Mouse (Mus musculus): ENCODE measurements around the gene Efna4. TPM values are rescaled to one million over a fixed set of nuclear protein-coding genes. Genes with fewer than 3 reads are reported as not detected.

Gene Efna4
- polyA plus RNA-seq (2015; fragmentation: Nextera tagmentation; extraction: Ambion mirVana), result 14.1 and 16.7 TPM in 2 replicates

GRCm38 (mm10) chr3:89337721-89338578, at the start of gene Efna4:
TSS of gene Efna4 (minus strand) at chr3:89338028.
- Histone ChIP-seq H3K36me3 (ENCODE audit: control insufficient read depth, insufficient read depth) (no peaks in the 10 kb centered on the region), H3K4me1 (replicated peaks; ENCODE audit: control insufficient read depth, insufficient read depth, low read length) (peaks cover 54% of the 10 kb centered on the region)

GRCm38 (mm10) chr3:89386438-89387420, 48.9 kb upstream of the Efna4 start:
- H3K27me3 ChIP-seq (replicated peaks; ENCODE audit: control insufficient read depth, insufficient read depth, low read length), result no peaks in the 10 kb centered on the region
- H3K4me2 ChIP-seq (ENCODE audit: low read length), result no peak overlapping the region
- H3K27ac ChIP-seq (ENCODE audit: low read length), result no peak overlapping the region
- H3K9me3 ChIP-seq (ENCODE audit: control insufficient read depth, low read length), result no peaks in the 10 kb centered on the region
- no peak overlapping the region for H3K9ac ChIP-seq (replicated peaks; ENCODE audit: low read depth, low read length)
- WGBS, result 59% methylated on average over 17 of the region's 17 CpGs
- H3K36me3 ChIP-seq (ENCODE audit: control insufficient read depth, insufficient read depth), result no peaks in the 10 kb centered on the region
- H3K4me1 ChIP-seq (replicated peaks; ENCODE audit: control insufficient read depth, insufficient read depth, low read length), result peaks cover 18% of the 10 kb centered on the region
- no peak for ATAC-seq
- H3K4me3 ChIP-seq (replicated peaks; ENCODE audit: low read length), result no peak overlapping the region

More at GRCm38 (mm10) chr3:89337721-89338578, at the start of gene Efna4:
- Histone ChIP-seq H3K9me3 (ENCODE audit: control insufficient read depth, low read length) (no peaks in the 10 kb centered on the region), H3K9ac (replicated peaks; ENCODE audit: low read depth, low read length) (peak within 1 kb of the TSS; percentile 86), H3K27me3 (replicated peaks; ENCODE audit: control insufficient read depth, insufficient read depth, low read length) (no peaks in the 10 kb centered on the region), H3K4me3 (replicated peaks; ENCODE audit: low read length) (peak within 1 kb of the TSS; percentile 84), H3K4me2 (ENCODE audit: low read length) (peak within 1 kb of the TSS; percentile 75), H3K27ac (ENCODE audit: low read length) (peak within 1 kb of the TSS; percentile 83)
- peak; percentile 73 for ATAC-seq
- under 1% methylated on average over 44 of the region's 44 CpGs for WGBS

GRCm38 (mm10) chr3:89385451-89385850, 47.6 kb upstream of the Efna4 start:
- no peak overlapping the region for H3K9ac ChIP-seq (replicated peaks; ENCODE audit: low read depth, low read length)
- 41% methylated on average over 8 of the region's 11 CpGs for WGBS
- peaks cover 6% of the 10 kb centered on the region for H3K4me1 ChIP-seq (replicated peaks; ENCODE audit: control insufficient read depth, insufficient read depth, low read length)

GRCm38 (mm10) chr3:89384331-89385076, 46.7 kb upstream of the Efna4 start:
- H3K27ac ChIP-seq (ENCODE audit: low read length), result no peak overlapping the region
- H3K4me1 ChIP-seq (replicated peaks; ENCODE audit: control insufficient read depth, insufficient read depth, low read length), result peaks cover 6% of the 10 kb centered on the region
- H3K4me2 ChIP-seq (ENCODE audit: low read length), result no peak overlapping the region
- WGBS, result 53% methylated on average over 12 of the region's 12 CpGs
- H3K9me3 ChIP-seq (ENCODE audit: control insufficient read depth, low read length), result no peaks in the 10 kb centered on the region
- H3K36me3 ChIP-seq (ENCODE audit: control insufficient read depth, insufficient read depth), result no peaks in the 10 kb centered on the region
- H3K4me3 ChIP-seq (replicated peaks; ENCODE audit: low read length), result no peak overlapping the region
- no peak overlapping the region for H3K9ac ChIP-seq (replicated peaks; ENCODE audit: low read depth, low read length)
- H3K27me3 ChIP-seq (replicated peaks; ENCODE audit: control insufficient read depth, insufficient read depth, low read length), result no peaks in the 10 kb centered on the region
- ATAC-seq, result no peak

More at GRCm38 (mm10) chr3:89385451-89385850, 47.6 kb upstream of the Efna4 start:
- Histone ChIP-seq H3K36me3 (ENCODE audit: control insufficient read depth, insufficient read depth) (no peaks in the 10 kb centered on the region), H3K27me3 (replicated peaks; ENCODE audit: control insufficient read depth, insufficient read depth, low read length) (no peaks in the 10 kb centered on the region), H3K9me3 (ENCODE audit: control insufficient read depth, low read length) (no peaks in the 10 kb centered on the region), H3K4me2 (ENCODE audit: low read length) (no peak overlapping the region), H3K27ac (ENCODE audit: low read length) (no peak overlapping the region), H3K4me3 (replicated peaks; ENCODE audit: low read length) (no peak overlapping the region)
- ATAC-seq, result no peak

- WGBS, result 90% methylated on average over 5 of the region's 5 CpGs
- H3K9me3 ChIP-seq (ENCODE audit: control insufficient read depth, low read length), result no peaks in the 10 kb centered on the region
- no peak overlapping the region for H3K4me3 ChIP-seq (replicated peaks; ENCODE audit: low read length)
- H3K4me2 ChIP-seq (ENCODE audit: low read length), result no peak overlapping the region
- no peak overlapping the region for H3K9ac ChIP-seq (replicated peaks; ENCODE audit: low read depth, low read length)
- no peak overlapping the region for H3K27ac ChIP-seq (ENCODE audit: low read length)
- H3K27me3 ChIP-seq (replicated peaks; ENCODE audit: control insufficient read depth, insufficient read depth, low read length), result no peaks in the 10 kb centered on the region
- ATAC-seq, result no peak
- H3K4me1 ChIP-seq (replicated peaks; ENCODE audit: control insufficient read depth, insufficient read depth, low read length), result peaks cover 9% of the 10 kb centered on the region
- no peaks in the 10 kb centered on the region for H3K36me3 ChIP-seq (ENCODE audit: control insufficient read depth, insufficient read depth)
Observed at GRCm38 (mm10) chr3:89383651-89384255, 45.9 kb upstream of the Efna4 start.

GRCm38 (mm10) chr3:89382950-89383349, 45.1 kb upstream of the Efna4 start:
- ATAC-seq, result no peak
- H3K4me2 ChIP-seq (ENCODE audit: low read length), result no peak overlapping the region
- H3K9ac ChIP-seq (replicated peaks; ENCODE audit: low read depth, low read length), result no peak overlapping the region
- WGBS, result 83% methylated on average over 5 of the region's 5 CpGs
- peaks cover 11% of the 10 kb centered on the region for H3K4me1 ChIP-seq (replicated peaks; ENCODE audit: control insufficient read depth, insufficient read depth, low read length)
- H3K9me3 ChIP-seq (ENCODE audit: control insufficient read depth, low read length), result no peaks in the 10 kb centered on the region
- H3K27me3 ChIP-seq (replicated peaks; ENCODE audit: control insufficient read depth, insufficient read depth, low read length), result no peaks in the 10 kb centered on the region
- H3K36me3 ChIP-seq (ENCODE audit: control insufficient read depth, insufficient read depth), result no peaks in the 10 kb centered on the region
- no peak overlapping the region for H3K27ac ChIP-seq (ENCODE audit: low read length)
- no peak overlapping the region for H3K4me3 ChIP-seq (replicated peaks; ENCODE audit: low read length)

- H3K4me2 ChIP-seq (ENCODE audit: low read length), result no peak overlapping the region
- H3K27me3 ChIP-seq (replicated peaks; ENCODE audit: control insufficient read depth, insufficient read depth, low read length), result no peaks in the 10 kb centered on the region
- H3K9me3 ChIP-seq (ENCODE audit: control insufficient read depth, low read length), result no peaks in the 10 kb centered on the region
- ATAC-seq, result no peak
- no peaks in the 10 kb centered on the region for H3K36me3 ChIP-seq (ENCODE audit: control insufficient read depth, insufficient read depth)
- no peak overlapping the region for H3K9ac ChIP-seq (replicated peaks; ENCODE audit: low read depth, low read length)
- H3K4me1 ChIP-seq (replicated peaks; ENCODE audit: control insufficient read depth, insufficient read depth, low read length), result peaks cover 12% of the 10 kb centered on the region
- WGBS, result 87% methylated on average over 9 of the region's 9 CpGs
- H3K4me3 ChIP-seq (replicated peaks; ENCODE audit: low read length), result no peak overlapping the region
- H3K27ac ChIP-seq (ENCODE audit: low read length), result no peak overlapping the region
Observed at GRCm38 (mm10) chr3:89382033-89382882, 44.4 kb upstream of the Efna4 start.

- H3K4me3 ChIP-seq (replicated peaks; ENCODE audit: low read length), result no peak overlapping the region
- H3K4me2 ChIP-seq (ENCODE audit: low read length), result no peak overlapping the region
- no peak for ATAC-seq
- peaks cover 12% of the 10 kb centered on the region for H3K4me1 ChIP-seq (replicated peaks; ENCODE audit: control insufficient read depth, insufficient read depth, low read length)
- H3K9me3 ChIP-seq (ENCODE audit: control insufficient read depth, low read length), result no peaks in the 10 kb centered on the region
- no peak overlapping the region for H3K9ac ChIP-seq (replicated peaks; ENCODE audit: low read depth, low read length)
- 91% methylated on average over 11 of the region's 11 CpGs for WGBS
- H3K27ac ChIP-seq (ENCODE audit: low read length), result no peak overlapping the region
- no peaks in the 10 kb centered on the region for H3K27me3 ChIP-seq (replicated peaks; ENCODE audit: control insufficient read depth, insufficient read depth, low read length)
- no peaks in the 10 kb centered on the region for H3K36me3 ChIP-seq (ENCODE audit: control insufficient read depth, insufficient read depth)
Observed at GRCm38 (mm10) chr3:89381233-89381632, 43.4 kb upstream of the Efna4 start.
